Mouse (Mus musculus): Measurements from ENCODE around the gene Tspan8. TPM values are rescaled to one million over a fixed set of nuclear protein-coding genes. Genes with fewer than 3 reads are reported as not detected.
A peak's percentile ranks its signal among the peaks of the same experiment; 100 is the strongest.

Gene Tspan8
- polyA plus RNA-seq, 1 experiment from 2014 or later = 3.1 TPM

DNA sequence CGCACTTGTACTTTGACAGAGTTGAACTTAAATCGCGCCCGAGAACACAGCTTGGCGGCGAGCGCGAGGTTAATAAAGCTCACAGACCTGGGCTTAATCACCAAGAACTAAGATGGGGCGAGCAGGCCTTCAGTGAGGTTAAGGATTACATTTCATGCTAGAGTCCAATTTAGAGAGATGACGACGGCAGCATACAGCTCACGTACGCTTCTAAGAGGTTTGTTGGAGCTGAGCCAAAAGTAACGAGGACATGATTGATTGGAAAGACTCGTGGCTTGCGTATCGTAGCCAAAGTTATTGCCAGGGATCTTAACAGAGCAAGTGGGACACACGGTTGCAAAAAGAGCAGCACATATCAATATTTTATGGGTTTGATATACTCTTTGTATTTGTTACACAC lies 30.3 kb downstream of the Tspan8 start:
- Histone ChIP-seq H3K27ac (ENCODE audit: poor library complexity, severe bottlenecking) (no peak overlapping the region), H3K4me2 (peak overlapping the region; percentile 19; the same call in 1 of the 2 replicates), H3K4me1 (replicated peaks) (0 out of 2 replicates have a peak, but pooled peaks cover 3% of the 10 kb centered on the region), H3K9ac (no peak overlapping the region), H3K36me3 (no peaks in the 10 kb centered on the region), H3K9me3 (replicated peaks) (no peaks in the 10 kb centered on the region), H3K27me3 (replicated peaks) (no peaks in the 10 kb centered on the region), H3K4me3 (no peak overlapping the region)
- 52% methylated on average over 18 of the region's 18 CpGs for WGBS
- ATAC-seq (ENCODE audit: insufficient number of reproducible peaks, low FRiP score) = no peak

DNA sequence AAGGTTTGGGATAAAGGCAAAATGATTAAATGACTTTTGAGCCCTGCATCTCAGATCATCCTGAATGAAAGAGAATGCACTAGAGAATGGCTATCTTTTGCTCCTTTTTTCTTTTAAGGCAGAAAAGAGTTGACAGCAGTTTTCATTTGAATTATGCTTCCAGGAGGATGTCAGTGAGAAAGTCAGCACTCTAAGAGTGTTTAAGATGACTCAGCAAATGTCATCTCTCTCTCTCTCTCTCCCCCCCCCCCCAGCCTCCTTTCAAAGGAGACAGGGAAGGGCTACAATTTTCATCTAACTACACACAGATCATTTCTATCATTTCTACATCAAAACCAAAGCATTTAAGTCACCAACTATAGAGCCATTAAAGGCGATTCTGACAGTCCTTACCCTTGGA lies 31.9 kb downstream of the Tspan8 start:
- no peak overlapping the region for H3K27ac ChIP-seq (ENCODE audit: poor library complexity, severe bottlenecking)
- H3K9ac ChIP-seq = no peak overlapping the region
- no peak overlapping the region for H3K4me3 ChIP-seq
- 0 out of 2 replicates have a peak, but pooled peaks cover 3% of the 10 kb centered on the region for H3K4me1 ChIP-seq (replicated peaks)
- no peaks in the 10 kb centered on the region for H3K36me3 ChIP-seq
- WGBS = 73% methylated on average over 1 of the region's 1 CpGs
- no peak overlapping the region for H3K4me2 ChIP-seq
- H3K27me3 ChIP-seq (replicated peaks) = no peaks in the 10 kb centered on the region
- ATAC-seq (ENCODE audit: insufficient number of reproducible peaks, low FRiP score) = no peak
- H3K9me3 ChIP-seq (replicated peaks) = no peaks in the 10 kb centered on the region

DNA sequence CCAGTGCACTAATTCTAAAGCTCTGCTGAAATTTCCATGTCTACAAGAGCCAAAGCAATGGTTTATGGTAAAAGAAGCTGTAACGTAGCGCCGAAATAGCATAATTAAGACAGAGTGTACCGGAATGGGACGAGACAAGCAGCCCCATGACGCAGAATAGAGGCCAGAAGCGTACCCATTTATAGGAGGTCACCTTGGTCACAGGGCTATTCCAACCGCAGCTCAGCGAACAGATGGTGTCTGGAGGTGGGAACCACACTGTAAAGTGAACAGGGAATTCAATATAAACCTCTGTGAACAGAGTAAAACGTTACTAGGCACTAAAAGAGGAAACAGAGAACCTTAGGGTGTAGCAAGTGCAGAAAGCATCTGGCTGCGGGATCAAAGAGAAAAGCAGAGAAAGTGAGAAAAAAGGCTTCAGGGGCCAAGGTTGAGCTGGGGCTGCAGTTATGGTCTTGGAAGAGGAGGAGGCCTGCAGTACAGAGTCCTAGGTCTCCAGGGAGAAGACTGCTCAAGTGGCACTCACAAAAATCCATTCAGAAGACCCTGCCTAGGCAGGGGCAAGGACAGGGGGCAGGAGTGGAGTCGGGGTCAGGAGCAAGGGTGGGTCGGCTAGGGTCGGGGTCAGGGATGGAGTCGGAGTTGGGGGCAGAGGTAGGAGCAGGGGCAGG lies 43.7 kb downstream of the Tspan8 start:
- Histone ChIP-seq H3K4me1 (replicated peaks) (no peaks in the 10 kb centered on the region), H3K27ac (ENCODE audit: poor library complexity, severe bottlenecking) (no peak overlapping the region), H3K4me2 (no peak overlapping the region), H3K9me3 (replicated peaks) (no peaks in the 10 kb centered on the region), H3K9ac (no peak overlapping the region), H3K27me3 (replicated peaks) (no peaks in the 10 kb centered on the region), H3K4me3 (no peak overlapping the region), H3K36me3 (no peaks in the 10 kb centered on the region)
- ATAC-seq (ENCODE audit: insufficient number of reproducible peaks, low FRiP score) = no peak
- WGBS = 76% methylated on average over 12 of the region's 15 CpGs

DNA sequence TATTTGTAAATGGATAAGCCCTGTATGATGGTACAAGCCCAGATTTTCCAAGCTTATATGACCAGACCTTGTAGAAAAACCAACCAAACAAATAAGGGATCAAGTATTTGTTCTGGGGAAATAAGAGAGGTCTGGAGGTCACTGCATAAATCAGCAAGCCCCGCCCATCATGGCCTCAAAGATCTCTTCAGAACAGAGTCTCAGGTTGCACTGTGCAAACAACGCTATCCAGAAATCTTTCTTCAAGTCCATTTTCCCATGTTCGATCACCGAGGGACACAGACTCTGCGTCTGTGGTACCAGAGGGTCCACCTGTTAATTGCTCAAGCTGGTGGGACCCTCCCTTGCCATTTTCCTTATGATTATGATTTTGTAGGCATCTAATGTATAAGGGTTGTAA lies 45.3 kb downstream of the Tspan8 start:
- 66% methylated on average over 5 of the region's 5 CpGs for WGBS

DNA sequence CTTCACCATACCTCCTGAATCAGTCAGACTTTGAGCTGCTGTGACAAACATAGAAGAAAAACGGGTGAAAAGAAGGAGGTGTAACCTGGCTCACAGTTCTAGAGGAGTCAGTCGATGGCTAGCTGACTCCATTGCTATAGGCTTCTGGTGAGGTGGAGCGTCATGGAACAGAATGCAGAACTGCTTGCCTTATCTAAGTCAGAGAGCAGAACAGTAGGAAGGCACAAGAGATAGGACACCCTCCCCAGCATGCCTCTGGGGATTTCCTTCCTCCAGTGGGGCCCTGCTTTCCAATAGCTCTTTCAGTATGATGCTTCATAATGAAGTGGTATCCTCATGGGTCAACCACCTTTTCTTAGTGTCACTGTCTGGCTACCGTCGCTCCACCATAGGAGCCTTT lies 66.1 kb downstream of the Tspan8 start:
- no peaks in the 10 kb centered on the region for H3K4me1 ChIP-seq (replicated peaks)
- H3K4me3 ChIP-seq = no peak overlapping the region
- no peak overlapping the region for H3K4me2 ChIP-seq
- 79% methylated on average over 5 of the region's 5 CpGs for WGBS
- H3K9ac ChIP-seq = no peak overlapping the region
- 0 out of 2 replicates have a peak, but pooled peaks cover 3% of the 10 kb centered on the region for H3K9me3 ChIP-seq (replicated peaks)
- H3K27ac ChIP-seq (ENCODE audit: poor library complexity, severe bottlenecking) = no peak overlapping the region
- no peak for ATAC-seq (ENCODE audit: insufficient number of reproducible peaks, low FRiP score)
- H3K36me3 ChIP-seq = no peaks in the 10 kb centered on the region
- no peaks in the 10 kb centered on the region for H3K27me3 ChIP-seq (replicated peaks)

More for the DNA sequence above, 45.3 kb downstream of the Tspan8 start:
- no peaks in the 10 kb centered on the region for H3K36me3 ChIP-seq
- no peaks in the 10 kb centered on the region for H3K9me3 ChIP-seq (replicated peaks)
- H3K9ac ChIP-seq = no peak overlapping the region
- H3K4me1 ChIP-seq (replicated peaks) = no peaks in the 10 kb centered on the region
- ATAC-seq (ENCODE audit: insufficient number of reproducible peaks, low FRiP score) = no peak
- no peak overlapping the region for H3K4me3 ChIP-seq
- H3K4me2 ChIP-seq = no peak overlapping the region
- no peaks in the 10 kb centered on the region for H3K27me3 ChIP-seq (replicated peaks)
- no peak overlapping the region for H3K27ac ChIP-seq (ENCODE audit: poor library complexity, severe bottlenecking)

DNA sequence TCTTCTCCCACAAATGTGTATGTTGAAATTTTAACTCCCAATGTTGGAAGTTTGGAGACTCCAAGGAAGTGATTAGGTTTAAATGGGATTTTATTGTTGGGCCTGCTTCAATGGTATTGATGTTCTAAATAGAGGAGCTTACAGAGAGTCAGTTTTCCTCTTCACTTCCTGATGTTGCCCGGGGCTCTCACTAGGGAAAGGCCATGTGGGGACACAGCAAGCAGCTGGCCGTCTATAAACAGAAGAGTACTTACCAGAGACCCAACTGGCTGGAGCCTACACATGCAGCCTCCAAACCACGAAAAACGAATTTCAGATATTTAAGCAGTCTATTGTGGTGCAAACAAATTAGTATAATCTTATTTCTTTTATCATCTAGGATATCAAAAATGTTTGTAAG lies 75.3 kb downstream of the Tspan8 start:
- no peaks in the 10 kb centered on the region for H3K36me3 ChIP-seq
- 67% methylated on average over 4 of the region's 4 CpGs for WGBS
- ATAC-seq (ENCODE audit: insufficient number of reproducible peaks, low FRiP score) = no peak
- H3K27me3 ChIP-seq (replicated peaks) = no peaks in the 10 kb centered on the region
- H3K9ac ChIP-seq = no peak overlapping the region
- no peak overlapping the region for H3K27ac ChIP-seq (ENCODE audit: poor library complexity, severe bottlenecking)
- H3K9me3 ChIP-seq (replicated peaks) = no peaks in the 10 kb centered on the region
- H3K4me1 ChIP-seq (replicated peaks) = 0 out of 2 replicates have a peak, but pooled peaks cover 4% of the 10 kb centered on the region
- H3K4me3 ChIP-seq = no peak overlapping the region
- no peak overlapping the region for H3K4me2 ChIP-seq

DNA sequence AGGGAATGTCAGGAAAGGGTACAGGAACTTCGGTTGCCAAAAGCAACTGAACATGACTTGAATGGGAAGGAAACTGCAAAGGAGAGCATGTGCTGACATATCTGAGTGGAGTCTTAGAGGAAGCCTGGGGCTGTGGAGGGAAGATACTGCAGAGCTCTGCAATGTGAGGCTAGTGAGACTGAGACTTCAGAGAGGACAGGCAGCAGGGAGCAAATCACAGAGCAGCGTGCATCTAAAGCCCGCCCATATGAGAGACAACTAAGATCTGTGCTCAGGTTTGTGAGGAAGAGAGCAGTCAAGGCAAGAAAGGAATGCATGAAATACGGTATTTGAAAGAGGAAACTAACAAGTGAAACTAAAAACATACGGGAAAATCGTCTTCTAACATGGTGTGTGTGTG lies 76.3 kb downstream of the Tspan8 start:
- Histone ChIP-seq H3K4me2 (peak overlapping the region; percentile 14; the same call in 1 of the 2 replicates), H3K27me3 (replicated peaks) (no peaks in the 10 kb centered on the region), H3K36me3 (no peaks in the 10 kb centered on the region), H3K9me3 (replicated peaks) (no peaks in the 10 kb centered on the region), H3K4me3 (no peak overlapping the region), H3K9ac (no peak overlapping the region), H3K27ac (ENCODE audit: poor library complexity, severe bottlenecking) (no peak overlapping the region), H3K4me1 (replicated peaks) (0 out of 2 replicates have a peak, but pooled peaks cover 4% of the 10 kb centered on the region)
- ATAC-seq (ENCODE audit: insufficient number of reproducible peaks, low FRiP score) = no peak
- WGBS = 52% methylated on average over 6 of the region's 6 CpGs

DNA sequence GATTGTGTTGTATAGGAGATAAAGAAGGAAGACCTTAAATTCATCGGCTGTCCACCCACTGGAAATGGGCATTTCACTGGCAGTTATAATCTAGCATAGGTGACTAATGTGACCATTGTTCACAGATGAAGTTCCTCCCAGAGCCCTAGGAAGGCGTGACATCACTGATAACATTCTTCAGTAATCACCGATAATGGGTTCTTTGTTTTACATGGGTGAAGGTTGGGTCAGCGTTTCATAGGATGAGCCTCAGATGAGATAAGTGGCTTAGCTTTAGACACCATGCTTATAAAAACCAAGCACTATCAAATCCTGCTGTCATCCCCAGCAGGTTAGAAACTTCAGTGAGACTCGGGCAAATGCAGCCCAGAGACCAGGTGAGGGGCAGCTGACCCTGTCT lies 77.4 kb downstream of the Tspan8 start:
- no peaks in the 10 kb centered on the region for H3K9me3 ChIP-seq (replicated peaks)
- H3K9ac ChIP-seq = no peak overlapping the region
- no peak overlapping the region for H3K27ac ChIP-seq (ENCODE audit: poor library complexity, severe bottlenecking)
- no peaks in the 10 kb centered on the region for H3K36me3 ChIP-seq
- WGBS = 36% methylated on average over 5 of the region's 5 CpGs
- no peaks in the 10 kb centered on the region for H3K27me3 ChIP-seq (replicated peaks)
- no peak overlapping the region for H3K4me2 ChIP-seq
- H3K4me1 ChIP-seq (replicated peaks) = 0 out of 2 replicates have a peak, but pooled peaks cover 4% of the 10 kb centered on the region
- no peak for ATAC-seq (ENCODE audit: insufficient number of reproducible peaks, low FRiP score)
- H3K4me3 ChIP-seq = no peak overlapping the region

DNA sequence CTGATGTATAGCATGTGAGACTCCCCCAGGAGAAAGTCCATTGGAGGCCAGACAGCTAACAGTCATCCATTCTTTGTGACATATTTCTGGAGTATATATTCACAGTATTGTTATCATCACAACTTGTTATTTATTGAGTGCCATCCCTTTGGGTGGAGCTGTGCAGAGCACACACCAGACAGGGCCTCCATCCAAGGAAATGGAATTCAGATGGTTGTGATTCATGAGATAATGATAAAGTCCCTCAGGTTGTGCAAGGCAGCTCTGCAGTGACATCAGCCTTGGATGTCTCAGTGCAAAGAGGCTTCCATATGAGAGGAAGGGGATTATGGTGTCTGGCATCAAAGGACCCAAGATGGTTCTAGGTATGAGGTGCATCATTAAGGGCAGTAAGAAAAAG lies 80.1 kb downstream of the Tspan8 start:
- no peak overlapping the region for H3K4me2 ChIP-seq
- H3K9me3 ChIP-seq (replicated peaks) = no peaks in the 10 kb centered on the region
- no peaks in the 10 kb centered on the region for H3K36me3 ChIP-seq
- no peak overlapping the region for H3K27ac ChIP-seq (ENCODE audit: poor library complexity, severe bottlenecking)
- 0 out of 2 replicates have a peak, but pooled peaks cover 4% of the 10 kb centered on the region for H3K4me1 ChIP-seq (replicated peaks)
- no peak for ATAC-seq (ENCODE audit: insufficient number of reproducible peaks, low FRiP score)
- no peak overlapping the region for H3K9ac ChIP-seq
- H3K4me3 ChIP-seq = no peak overlapping the region
- H3K27me3 ChIP-seq (replicated peaks) = no peaks in the 10 kb centered on the region

DNA sequence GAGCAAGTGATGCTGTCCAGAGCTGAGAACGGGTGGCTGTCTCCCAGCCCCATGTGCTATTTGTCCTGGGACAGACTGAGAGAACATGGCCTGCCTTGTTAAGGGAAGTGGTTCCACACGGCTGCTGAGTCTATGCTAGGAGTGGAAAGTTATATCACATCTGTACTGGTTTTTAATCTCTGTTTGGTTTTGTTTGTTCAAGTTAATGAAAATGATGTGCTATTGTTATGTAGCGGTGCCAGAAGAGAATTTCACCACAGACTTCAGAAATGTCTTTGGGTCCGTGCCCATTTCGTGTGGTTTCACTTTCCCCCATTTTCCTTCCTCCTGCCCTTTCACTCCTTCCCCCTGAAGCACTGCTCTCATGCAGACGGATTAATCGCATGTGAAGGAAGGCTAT lies 80.6 kb downstream of the Tspan8 start:
- 0 out of 2 replicates have a peak, but pooled peaks cover 4% of the 10 kb centered on the region for H3K4me1 ChIP-seq (replicated peaks)
- no peak for ATAC-seq (ENCODE audit: insufficient number of reproducible peaks, low FRiP score)
- no peak overlapping the region for H3K4me2 ChIP-seq
- no peak overlapping the region for H3K27ac ChIP-seq (ENCODE audit: poor library complexity, severe bottlenecking)
- no peaks in the 10 kb centered on the region for H3K9me3 ChIP-seq (replicated peaks)
- 64% methylated on average over 7 of the region's 7 CpGs for WGBS
- H3K4me3 ChIP-seq = no peak overlapping the region
- H3K36me3 ChIP-seq = no peaks in the 10 kb centered on the region
- H3K9ac ChIP-seq = no peak overlapping the region
- no peaks in the 10 kb centered on the region for H3K27me3 ChIP-seq (replicated peaks)

All from heart, embryonic 12.5 days (tissue).